Mouse (Mus musculus): ENCODE measurements around the gene Zfp428.
A peak's percentile ranks its signal among the peaks of the same experiment; 100 is the strongest.

Zfp428 gene

GRCm38 (mm10) chr7:24506838-24507725 lies at the start of gene Zfp428:
Zfp428 (plus strand) TSS chr7:24507006.
- DNase-seq (ENCODE audit: low spot score in 2 of 2): peak; percentile 79 to 86

GRCm38 (mm10) chr7:24457726-24458370 lies 49.0 kb upstream of the Zfp428 start:
- DNase-seq (ENCODE audit: low spot score in 2 of 2): no peak

- no peak for DNase-seq (ENCODE audit: low spot score in 2 of 2)
These were observed 47.4 kb upstream of the Zfp428 start for GRCm38 (mm10) chr7:24459440-24459839.

- no peak for DNase-seq (ENCODE audit: low spot score in 2 of 2)
These were observed 47.0 kb upstream of the Zfp428 start for GRCm38 (mm10) chr7:24459843-24460242.

GRCm38 (mm10) chr7:24461376-24462051 lies 45.3 kb upstream of the Zfp428 start:
- DNase-seq (ENCODE audit: low spot score in 2 of 2): no peak

- no peak for DNase-seq (ENCODE audit: low spot score in 2 of 2)
These were observed 44.2 kb upstream of the Zfp428 start, which contains the start of gene Plaur for GRCm38 (mm10) chr7:24462388-24463319. Plaur (plus strand) TSS chr7:24462484.

- DNase-seq (ENCODE audit: low spot score in 2 of 2): no peak
These were observed 40.0 kb upstream of the Zfp428 start for GRCm38 (mm10) chr7:24466835-24467234.

GRCm38 (mm10) chr7:24467886-24468285 lies 38.9 kb upstream of the Zfp428 start:
- DNase-seq (ENCODE audit: low spot score in 2 of 2): no peak

- DNase-seq (ENCODE audit: low spot score in 2 of 2): no peak
These were observed 37.7 kb upstream of the Zfp428 start for GRCm38 (mm10) chr7:24469126-24469525.

- DNase-seq (ENCODE audit: low spot score in 2 of 2): no peak
These were observed 36.5 kb upstream of the Zfp428 start for GRCm38 (mm10) chr7:24470356-24470755.

- DNase-seq (ENCODE audit: low spot score in 2 of 2): no peak
These were observed 34.4 kb upstream of the Zfp428 start for GRCm38 (mm10) chr7:24472442-24472841.

- no peak for DNase-seq (ENCODE audit: low spot score in 2 of 2)
These were observed 33.9 kb upstream of the Zfp428 start for GRCm38 (mm10) chr7:24472937-24473336.

- no peak for DNase-seq (ENCODE audit: low spot score in 2 of 2)
These were observed 32.8 kb upstream of the Zfp428 start for GRCm38 (mm10) chr7:24473913-24474529.

GRCm38 (mm10) chr7:24474811-24475506 lies 31.8 kb upstream of the Zfp428 start:
- no peak for DNase-seq (ENCODE audit: low spot score in 2 of 2)

GRCm38 (mm10) chr7:24476338-24476737 lies 30.5 kb upstream of the Zfp428 start:
- no peak for DNase-seq (ENCODE audit: low spot score in 2 of 2)

GRCm38 (mm10) chr7:24476856-24477255 lies 29.9 kb upstream of the Zfp428 start:
- DNase-seq (ENCODE audit: low spot score in 2 of 2): no peak

GRCm38 (mm10) chr7:24478911-24479310 lies 27.9 kb upstream of the Zfp428 start:
- no peak for DNase-seq (ENCODE audit: low spot score in 2 of 2)

GRCm38 (mm10) chr7:24479685-24480084 lies 27.1 kb upstream of the Zfp428 start:
- no peak for DNase-seq (ENCODE audit: low spot score in 2 of 2)

GRCm38 (mm10) chr7:24480121-24480941 lies 26.5 kb upstream of the Zfp428 start:
- DNase-seq (ENCODE audit: low spot score in 2 of 2): no peak

All from urinary bladder, postnatal 4 days (tissue).